Mouse (Mus musculus) forebrain, embryonic 11.5 days (tissue): ENCODE data around the gene Exoc6b. TPM values are rescaled to one million over a fixed set of nuclear protein-coding genes. Genes with fewer than 3 reads are reported as not detected.

ENCODE experiments used
- ATAC-seq: fragments of 200-750 bp; cut with Nextera tagmentation; replicated peaks from 2 replicates; pipeline ENCODE4 v1.8.0; 2017; ENCODE audit warnings: moderate TSS enrichment; ENCODE audit not compliant: low FRiP score
- DNase-seq: peaks from one replicate; pipeline ENCODE4 v3.0.0-alpha.2; 2017; ENCODE audit warnings: low spot score
- H3K27ac ChIP-seq: fragments of 300-500 bp; sonication (generic); 2 replicates; pipeline ENCODE4 v1.5.1; 2014; ENCODE audit warnings: low read depth, low read length
- H3K27me3 ChIP-seq: fragments of 300-500 bp; sonication (generic); 2 replicates; pipeline ENCODE4 v1.6.1; 2014; ENCODE audit warnings: mild to moderate bottlenecking, low read length, mixed read lengths; ENCODE audit not compliant: control insufficient read depth, insufficient read depth
- H3K36me3 ChIP-seq: fragments of 300-500 bp; sonication (generic); 2 replicates; pipeline ENCODE4 v1.6.1; 2014; ENCODE audit warnings: mild to moderate bottlenecking, low read length, moderate library complexity, mixed read lengths; ENCODE audit not compliant: control insufficient read depth, insufficient read depth
- H3K4me1 ChIP-seq: fragments of 300-500 bp; sonication (generic); replicated peaks from 2 replicates; pipeline ENCODE4 v1.6.1; 2014; ENCODE audit warnings: low read length, mixed read lengths; ENCODE audit not compliant: control insufficient read depth, insufficient read depth
- H3K4me2 ChIP-seq: fragments of 300-500 bp; sonication (generic); 2 replicates; pipeline ENCODE4 v1.6.1; 2014; ENCODE audit warnings: low read depth, mild to moderate bottlenecking, low read length, moderate library complexity, mixed read lengths; ENCODE audit not compliant: severe bottlenecking
- H3K4me3 ChIP-seq: fragments of 300-500 bp; sonication (generic); 2 replicates; pipeline ENCODE4 v1.5.1; 2014; ENCODE audit warnings: low read depth, low read length
- H3K9ac ChIP-seq: fragments of 300-500 bp; sonication (generic); 2 replicates; pipeline ENCODE4 v1.6.1; 2014; ENCODE audit warnings: low read length
- H3K9me3 ChIP-seq: fragments of 300-500 bp; sonication (generic); 2 replicates; pipeline ENCODE4 v1.6.1; 2016; ENCODE audit warnings: low read length, mixed read lengths; ENCODE audit not compliant: control insufficient read depth
- WGBS: fragments of 180-500 bp; shearing (Covaris S2); extraction: QIAGEN DNeasy Blood & Tissue Kit; methylation state at CpG from one replicate; pipeline ENCODE4 v1.1.7; 2014; 5-methylcytosine and 5-hydroxymethylcytosine counted together
- polyA plus RNA-seq: library from polyadenylated mRNA; unstranded; fragments of >200 nt; fragmentation: Nextera tagmentation; extraction: Ambion mirVana; gene quantifications from 2 replicates; pipeline ENCODE4 v1.2.1, GENCODE M21; 2014

The Exoc6b gene
- polyA plus RNA-seq, 1 experiment from 2014 or later: 34.8 TPM

- ATAC-seq: no peak
- WGBS: 90% methylated on average over 2 of the region's 2 CpGs
Observed at GRCm38 (mm10) chr6:84631588-84631987, 437.7 kb downstream of the Exoc6b start.

GRCm38 (mm10) chr6:84630276-84630675 is 439.0 kb downstream of the Exoc6b start:
- Histone ChIP-seq H3K9me3 (no peaks in the 10 kb centered on the region), H3K27ac (no peak overlapping the region), H3K9ac (no peak overlapping the region), H3K27me3 (no peaks in the 10 kb centered on the region), H3K4me1 (no peaks in the 10 kb centered on the region), H3K4me2 (no peak overlapping the region), H3K36me3 (no peaks in the 10 kb centered on the region), H3K4me3 (no peak overlapping the region)
- ATAC-seq: no peak
- DNase-seq: no peak
- 50% methylated on average over 1 of the region's 1 CpGs for WGBS

More at GRCm38 (mm10) chr6:84631588-84631987, 437.7 kb downstream of the Exoc6b start:
- DNase-seq: no peak
- H3K36me3 ChIP-seq: no peaks in the 10 kb centered on the region
- H3K9ac ChIP-seq: no peak overlapping the region
- H3K4me1 ChIP-seq: no peaks in the 10 kb centered on the region
- H3K4me3 ChIP-seq: no peak overlapping the region
- H3K27me3 ChIP-seq: no peaks in the 10 kb centered on the region
- H3K4me2 ChIP-seq: no peak overlapping the region
- no peaks in the 10 kb centered on the region for H3K9me3 ChIP-seq
- no peak overlapping the region for H3K27ac ChIP-seq

- no peak overlapping the region for H3K9ac ChIP-seq
- no peak overlapping the region for H3K4me2 ChIP-seq
- H3K27me3 ChIP-seq: no peaks in the 10 kb centered on the region
- no peak overlapping the region for H3K27ac ChIP-seq
- H3K36me3 ChIP-seq: no peaks in the 10 kb centered on the region
- no peaks in the 10 kb centered on the region for H3K9me3 ChIP-seq
- 85% methylated on average over 5 of the region's 5 CpGs for WGBS
- DNase-seq: no peak
- no peaks in the 10 kb centered on the region for H3K4me1 ChIP-seq
- ATAC-seq: no peak
- H3K4me3 ChIP-seq: no peak overlapping the region
Observed at GRCm38 (mm10) chr6:84628831-84629230, 440.5 kb downstream of the Exoc6b start.

GRCm38 (mm10) chr6:84626398-84626797 is 442.9 kb downstream of the Exoc6b start:
- H3K36me3 ChIP-seq: no peaks in the 10 kb centered on the region
- H3K9me3 ChIP-seq: no peaks in the 10 kb centered on the region
- no peak overlapping the region for H3K27ac ChIP-seq
- DNase-seq (no peak), ATAC-seq (no peak)
- no peaks in the 10 kb centered on the region for H3K4me1 ChIP-seq
- no peak overlapping the region for H3K4me3 ChIP-seq
- no peak overlapping the region for H3K9ac ChIP-seq
- H3K4me2 ChIP-seq: no peak overlapping the region
- H3K27me3 ChIP-seq: no peaks in the 10 kb centered on the region
- 91% methylated on average over 2 of the region's 2 CpGs for WGBS

- WGBS: 94% methylated on average over 6 of the region's 6 CpGs
- Histone ChIP-seq H3K9ac (no peak overlapping the region), H3K9me3 (no peaks in the 10 kb centered on the region)
Observed at GRCm38 (mm10) chr6:84619166-84619565, 450.1 kb downstream of the Exoc6b start.

GRCm38 (mm10) chr6:84617051-84617450 is 452.3 kb downstream of the Exoc6b start:
- H3K4me3 ChIP-seq: no peak overlapping the region
- H3K4me1 ChIP-seq: no peaks in the 10 kb centered on the region
- WGBS: 97% methylated on average over 1 of the region's 1 CpGs
- no peak for ATAC-seq
- no peak overlapping the region for H3K27ac ChIP-seq
- H3K36me3 ChIP-seq: no peaks in the 10 kb centered on the region
- DNase-seq: no peak
- H3K9ac ChIP-seq: no peak overlapping the region
- H3K4me2 ChIP-seq: no peak overlapping the region
- H3K27me3 ChIP-seq: no peaks in the 10 kb centered on the region
- no peaks in the 10 kb centered on the region for H3K9me3 ChIP-seq

More at GRCm38 (mm10) chr6:84619166-84619565, 450.1 kb downstream of the Exoc6b start:
- H3K4me2 ChIP-seq: no peak overlapping the region
- H3K27ac ChIP-seq: no peak overlapping the region
- ATAC-seq: no peak
- no peak overlapping the region for H3K4me3 ChIP-seq
- no peaks in the 10 kb centered on the region for H3K4me1 ChIP-seq
- no peaks in the 10 kb centered on the region for H3K27me3 ChIP-seq
- no peak for DNase-seq
- H3K36me3 ChIP-seq: no peaks in the 10 kb centered on the region

GRCm38 (mm10) chr6:84616586-84616985 is 452.7 kb downstream of the Exoc6b start:
- 84% methylated on average over 1 of the region's 1 CpGs for WGBS
- Histone ChIP-seq H3K36me3 (no peaks in the 10 kb centered on the region), H3K9ac (no peak overlapping the region), H3K4me2 (no peak overlapping the region), H3K4me3 (no peak overlapping the region), H3K9me3 (no peaks in the 10 kb centered on the region), H3K27me3 (no peaks in the 10 kb centered on the region), H3K4me1 (no peaks in the 10 kb centered on the region), H3K27ac (no peak overlapping the region)
- no peak for ATAC-seq
- no peak for DNase-seq

GRCm38 (mm10) chr6:84613561-84613960 is 455.8 kb downstream of the Exoc6b start:
- Histone ChIP-seq H3K27ac (no peak overlapping the region), H3K36me3 (no peaks in the 10 kb centered on the region), H3K4me3 (no peak overlapping the region), H3K9me3 (no peaks in the 10 kb centered on the region), H3K4me2 (no peak overlapping the region), H3K9ac (no peak overlapping the region), H3K4me1 (no peaks in the 10 kb centered on the region), H3K27me3 (no peaks in the 10 kb centered on the region)
- DNase-seq: no peak
- WGBS: 89% methylated on average over 3 of the region's 3 CpGs
- ATAC-seq: no peak

- H3K27ac ChIP-seq: no peak overlapping the region
- H3K9me3 ChIP-seq: no peaks in the 10 kb centered on the region
- no peak overlapping the region for H3K4me2 ChIP-seq
- no peaks in the 10 kb centered on the region for H3K36me3 ChIP-seq
- no peak overlapping the region for H3K9ac ChIP-seq
- DNase-seq: no peak
- no peaks in the 10 kb centered on the region for H3K27me3 ChIP-seq
- H3K4me3 ChIP-seq: no peak overlapping the region
- WGBS: 35% methylated on average over 1 of the region's 1 CpGs
- no peak for ATAC-seq
- H3K4me1 ChIP-seq: no peaks in the 10 kb centered on the region
Observed at GRCm38 (mm10) chr6:84601136-84601889, 468.0 kb downstream of the Exoc6b start.
